Mouse (Mus musculus) lung, adult 2 months (tissue): Measurements from ENCODE around the gene Dgcr6.

Experiments
- CTCF ChIP-seq: fragments of 200-500 bp; IDR thresholded peaks from 2 replicates; pipeline ENCODE4 v1.5.1; 2011; ENCODE audit warnings: mild to moderate bottlenecking, low read length, control low read depth; ENCODE audit not compliant: insufficient read depth
- POLR2A ChIP-seq: fragments of 200-500 bp; IDR thresholded peaks from 2 replicates; pipeline ENCODE4 v1.6.1; 2011; ENCODE audit warnings: low read depth, mild to moderate bottlenecking, control low read depth, low read length, borderline replicate concordance; ENCODE audit errors: extremely low read depth

GRCm38 (mm10) chr16:18072089-18072488 lies 19.4 kb downstream of the Dgcr6 start:
- no peak for TF ChIP-seq POLR2A
- no peak for TF ChIP-seq CTCF
